Mouse (Mus musculus): ENCODE results near the gene Clptm1.

- TF ChIP-seq POLR2A (IDR thresholded peaks at IDR 0.05; ENCODE audit: control insufficient read depth, extremely low read depth, insufficient read depth, low read length, poor library complexity) (no peak), CTCF (IDR thresholded peaks at IDR 0.05; ENCODE audit: borderline replicate concordance, control insufficient read depth, extremely low read depth, insufficient read depth, low read length, poor library complexity) (no peak)
Observed at GRCm38 (mm10) chr7:19688101-19688500, 23.3 kb upstream of the Clptm1 start.

Data from thymus, adult 2 months (tissue).